Mouse (Mus musculus) monocyte, adult 5-6 weeks (primary cell): ENCODE data around the gene Slc35e2. TPM values are rescaled to one million over a fixed set of nuclear protein-coding genes. Genes with fewer than 3 reads are reported as not detected.
"Not testable (repeated sequence)": the region's sequence is repeated elsewhere in the genome, so short reads cannot be mapped to it uniquely, and the experiment has no call there.

ENCODE experiments used
- ATAC-seq: fragments of 153-309, 156-312 bp; replicated peaks from 2 replicates; pipeline ENCODE4 v1.8.0; 2017; ENCODE audit warnings: mild to moderate bottlenecking; ENCODE audit not compliant: low TSS enrichment, insufficient number of reproducible peaks, severe bottlenecking, poor library complexity, low FRiP score
- total RNA-seq: library from RNA; stranded (forward); fragments of 200-1000, 200-491, 200-594 nt; gene quantifications from 3 replicates; pipeline ENCODE4 v1.2.3, GENCODE M21; 2017

Gene Slc35e2
- total RNA-seq, 1 experiment from 2014 or later: 9.2 TPM

GRCm38 (mm10) chr4:155656214-155656751, 55.1 kb downstream of the Slc35e2 start:
- no peak for ATAC-seq

- no peak for ATAC-seq
Observed at GRCm38 (mm10) chr4:155658961-155659360, 57.7 kb downstream of the Slc35e2 start.

- ATAC-seq: no peak
Observed at GRCm38 (mm10) chr4:155660641-155661040, 59.4 kb downstream of the Slc35e2 start.

- no peak for ATAC-seq
Observed at GRCm38 (mm10) chr4:155666903-155667302, 65.7 kb downstream of the Slc35e2 start.

- ATAC-seq: peak; percentile 97
Observed at GRCm38 (mm10) chr4:155668689-155669597, 67.7 kb downstream of the Slc35e2 start, which contains the start of gene Mib2. Mib2 (minus strand) TSS chr4:155669198.

GRCm38 (mm10) chr4:155669598-155670075, 68.4 kb downstream of the Slc35e2 start:
- ATAC-seq: no peak; the same call in 1 of the 2 replicates

GRCm38 (mm10) chr4:155670236-155670635, 69.0 kb downstream of the Slc35e2 start:
- ATAC-seq: not testable (repeated sequence)

- ATAC-seq: no peak
Observed at GRCm38 (mm10) chr4:155672082-155672481, 70.9 kb downstream of the Slc35e2 start.

Other genes with a start within 250 kb of the Slc35e2 start
- gene Prkcz, start 240.1 kb upstream of the Slc35e2 start, total RNA-seq: 0.78 to 2.3 TPM in 2 of 3 replicates, not detected in the other
- gene Gabrd, start 203.3 kb upstream of the Slc35e2 start, total RNA-seq: 1.1 TPM in 1 of 3 replicates, not detected in the others
- 0.64 to 2.0 TPM (median 1.7 TPM) in 3 replicates for gene Cfap74, start 192.2 kb upstream of the Slc35e2 start, total RNA-seq
- not detected in 3 replicates for gene Tmem52, start 132.3 kb upstream of the Slc35e2 start, total RNA-seq
- 150 to 269 TPM (median 199 TPM) in 3 replicates for gene Gnb1, start 110.1 kb upstream of the Slc35e2 start, total RNA-seq
- gene Nadk, start 39.0 kb upstream of the Slc35e2 start, total RNA-seq: 392 to 513 TPM (median 506 TPM) in 3 replicates
- gene Cdk11b, start 23.4 kb downstream of the Slc35e2 start, total RNA-seq: 145 to 205 TPM (median 169 TPM) in 3 replicates
- gene Gm10563, start 44.0 kb downstream of the Slc35e2 start, total RNA-seq: not detected in 3 replicates
- gene Mmp23, start 52.0 kb downstream of the Slc35e2 start, total RNA-seq: not detected in 3 replicates
- gene Mib2, start 67.8 kb downstream of the Slc35e2 start, total RNA-seq: 14.3 to 35.4 TPM (median 16.5 TPM) in 3 replicates
- 0.21 to 0.68 TPM (median 0.48 TPM) in 3 replicates for gene Fndc10, start 92.9 kb downstream of the Slc35e2 start, total RNA-seq
- 131 to 171 TPM (median 143 TPM) in 3 replicates for gene Ssu72, start 103.4 kb downstream of the Slc35e2 start, total RNA-seq
- 0.10 to 0.86 TPM in 2 of 3 replicates, not detected in the other for gene Tmem240, start 133.4 kb downstream of the Slc35e2 start, total RNA-seq
- gene Atad3a, start 159.7 kb downstream of the Slc35e2 start, total RNA-seq: 24.8 to 30.3 TPM (median 26.4 TPM) in 3 replicates
- gene Vwa1, start 173.3 kb downstream of the Slc35e2 start, total RNA-seq: 0.49 to 1.3 TPM in 2 of 3 replicates, not detected in the other
- gene Tmem88b, start 184.5 kb downstream of the Slc35e2 start, total RNA-seq: not detected in 3 replicates
- gene Ankrd65, start 189.0 kb downstream of the Slc35e2 start, total RNA-seq: not detected in 3 replicates
- gene Mrpl20, start 201.5 kb downstream of the Slc35e2 start, total RNA-seq: 39.1 to 56.7 TPM (median 44.1 TPM) in 3 replicates
- gene Ccnl2, start 211.1 kb downstream of the Slc35e2 start, total RNA-seq: 228 to 239 TPM (median 228 TPM) in 3 replicates
- 102 to 125 TPM (median 108 TPM) in 3 replicates for gene Aurkaip1, start 229.9 kb downstream of the Slc35e2 start, total RNA-seq
- gene Mxra8, start 238.3 kb downstream of the Slc35e2 start, total RNA-seq: 0.29 to 15.8 TPM (median 2.0 TPM) in 3 replicates
- 18.8 to 30.1 TPM (median 27.0 TPM) in 3 replicates for gene Dvl1, start 246.0 kb downstream of the Slc35e2 start, total RNA-seq